Mouse (Mus musculus) common myeloid progenitor, adult 5-6 weeks (primary cell): ENCODE results near the gene Tmem135. TPM values are rescaled to one million over a fixed set of nuclear protein-coding genes. Genes with fewer than 3 reads are reported as not detected.

Source experiments
- ATAC-seq: replicated peaks from 2 replicates; pipeline ENCODE4 v1.8.0; 2016; ENCODE audit warnings: low read depth, mild to moderate bottlenecking, moderate TSS enrichment, inconsistent platforms; ENCODE audit not compliant: poor library complexity, severe bottlenecking
- total RNA-seq: library from RNA; stranded (forward); fragments of 200-1000, 187-1606 nt; gene quantifications from 2 replicates; pipeline ENCODE4 v1.2.3, GENCODE M21; 2017

Gene Tmem135
- total RNA-seq, 1 experiment from 2014 or later, result 22.3 TPM

GRCm38 (mm10) chr7:89156629-89157028, 247.4 kb downstream of the Tmem135 start:
- ATAC-seq, result no peak

GRCm38 (mm10) chr7:89155741-89156140, 248.3 kb downstream of the Tmem135 start:
- no peak for ATAC-seq

GRCm38 (mm10) chr7:89155223-89155622, 248.8 kb downstream of the Tmem135 start:
- ATAC-seq, result no peak

- ATAC-seq, result no peak
Observed at GRCm38 (mm10) chr7:89151345-89151744, 252.7 kb downstream of the Tmem135 start.

GRCm38 (mm10) chr7:89140640-89141300, 263.3 kb downstream of the Tmem135 start:
- no peak for ATAC-seq

GRCm38 (mm10) chr7:89134884-89135511, 269.0 kb downstream of the Tmem135 start:
- no peak for ATAC-seq

- ATAC-seq, result peak; percentile 98
Observed at GRCm38 (mm10) chr7:89126063-89126882, 277.7 kb downstream of the Tmem135 start.

- peak; percentile 25; the same call in 1 of the 2 replicates for ATAC-seq
Observed at GRCm38 (mm10) chr7:89116261-89116664, 287.8 kb downstream of the Tmem135 start.

- ATAC-seq, result peak; percentile 69; the same call in 1 of the 2 replicates
Observed at GRCm38 (mm10) chr7:89115633-89116032, 288.4 kb downstream of the Tmem135 start.

- ATAC-seq, result peak; percentile 88
Observed at GRCm38 (mm10) chr7:89106421-89106820, 297.6 kb downstream of the Tmem135 start.

GRCm38 (mm10) chr7:89099756-89100155, 304.3 kb downstream of the Tmem135 start:
- ATAC-seq, result no peak

Other genes starting within 250 kb of the Tmem135 start
- 0.50 and 0.58 TPM in 2 replicates for gene Fzd4, start 133 bp upstream of the Tmem135 start, total RNA-seq
- not detected in 2 replicates for gene Prss23, start 123.0 kb upstream of the Tmem135 start, total RNA-seq
- gene Me3, start 228.2 kb upstream of the Tmem135 start, total RNA-seq, result not detected in 2 replicates